Mouse (Mus musculus) heart, embryonic 11.5 days (tissue): Measurements from ENCODE around the gene Memo1. TPM values are rescaled to one million over a fixed set of nuclear protein-coding genes. Genes with fewer than 3 reads are reported as not detected.
"Not testable (repeated sequence)": the region's sequence is repeated elsewhere in the genome, so short reads cannot be mapped to it uniquely, and the experiment has no call there.

ENCODE experiments used
- ATAC-seq: fragments of 200-750 bp; cut with Nextera tagmentation; replicated peaks from 2 replicates; pipeline ENCODE4 v1.8.0; 2017; ENCODE audit warnings: moderate library complexity; ENCODE audit not compliant: insufficient number of reproducible peaks, low FRiP score, low TSS enrichment
- H3K27ac ChIP-seq: fragments of 300-500 bp; sonication (generic); 2 replicates; pipeline ENCODE4 v1.5.1; 2014; ENCODE audit warnings: mild to moderate bottlenecking, low read depth, low read length
- H3K27me3 ChIP-seq: fragments of 300-500 bp; sonication (generic); 2 replicates; pipeline ENCODE4 v1.6.1; 2014; ENCODE audit warnings: mild to moderate bottlenecking, low read length, mixed read lengths; ENCODE audit not compliant: control insufficient read depth, insufficient read depth
- H3K36me3 ChIP-seq: fragments of 300-500 bp; sonication (generic); 2 replicates; pipeline ENCODE4 v1.6.1; 2014; ENCODE audit warnings: mild to moderate bottlenecking, low read length, moderate library complexity, mixed read lengths; ENCODE audit not compliant: control insufficient read depth, insufficient read depth
- H3K4me1 ChIP-seq: fragments of 300-500 bp; sonication (generic); 2 replicates; pipeline ENCODE4 v1.6.1; 2014; ENCODE audit warnings: low read length; ENCODE audit not compliant: control insufficient read depth, insufficient read depth
- H3K4me2 ChIP-seq: fragments of 300-500 bp; sonication (generic); 2 replicates; pipeline ENCODE4 v1.6.1; 2014; ENCODE audit warnings: mild to moderate bottlenecking, moderate library complexity
- H3K4me3 ChIP-seq: fragments of 300-500 bp; sonication (generic); 2 replicates; pipeline ENCODE4 v1.5.1; 2014; ENCODE audit warnings: low read depth, low read length
- H3K9ac ChIP-seq: fragments of 300-500 bp; sonication (generic); 2 replicates; pipeline ENCODE4 v1.6.1; 2014; ENCODE audit warnings: mild to moderate bottlenecking, low read depth, low read length, moderate library complexity
- H3K9me3 ChIP-seq: fragments of 300-500 bp; sonication (generic); replicated peaks from 2 replicates; pipeline ENCODE4 v1.6.1; 2016; ENCODE audit warnings: low read length; ENCODE audit not compliant: control insufficient read depth
- WGBS: fragments of 180-500 bp; shearing (Covaris S2); extraction: QIAGEN DNeasy Blood & Tissue Kit; methylation state at CpG from one replicate; pipeline ENCODE4 v1.1.7; 2014; ENCODE audit not compliant: insufficient replicate concordance; 5-methylcytosine and 5-hydroxymethylcytosine counted together
- polyA plus RNA-seq: library from polyadenylated mRNA; unstranded; fragments of >200 nt; fragmentation: Nextera tagmentation; extraction: Ambion mirVana; gene quantifications from 2 replicates; pipeline ENCODE4 v1.2.1, GENCODE M21; 2014

The Memo1 gene
- polyA plus RNA-seq, 1 experiment from 2014 or later: 79.6 TPM

DNA sequence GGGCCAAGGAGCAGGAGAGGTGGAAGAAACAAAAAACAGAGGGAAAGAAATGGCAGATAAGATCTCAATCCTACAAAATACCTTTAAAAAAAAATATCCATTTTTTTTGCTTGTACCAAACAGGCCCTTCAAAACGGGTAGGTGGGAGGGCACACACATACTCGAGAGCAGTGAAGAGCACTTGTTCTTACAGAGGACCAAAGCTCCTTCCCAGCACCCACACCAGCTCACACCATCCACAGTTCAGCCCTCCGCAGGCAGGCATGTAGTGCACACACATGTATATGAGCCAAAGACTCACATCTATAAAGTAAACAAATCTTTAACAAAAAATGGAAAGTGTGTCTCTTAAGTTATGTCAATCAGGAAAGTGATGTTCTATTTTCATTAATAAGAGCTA, 52.5 kb downstream of the Memo1 start:
- H3K4me2 ChIP-seq: no peak overlapping the region
- H3K27ac ChIP-seq: no peak overlapping the region
- ATAC-seq: no peak
- no peak overlapping the region for H3K4me3 ChIP-seq
- 70% methylated on average over 3 of the region's 3 CpGs for WGBS
- no peak overlapping the region for H3K9ac ChIP-seq
- H3K4me1 ChIP-seq: no peaks in the 10 kb centered on the region
- H3K9me3 ChIP-seq: no peaks in the 10 kb centered on the region
- H3K36me3 ChIP-seq: 0 out of 2 replicates have a peak, but pooled peaks cover 2% of the 10 kb centered on the region
- H3K27me3 ChIP-seq: no peaks in the 10 kb centered on the region

DNA sequence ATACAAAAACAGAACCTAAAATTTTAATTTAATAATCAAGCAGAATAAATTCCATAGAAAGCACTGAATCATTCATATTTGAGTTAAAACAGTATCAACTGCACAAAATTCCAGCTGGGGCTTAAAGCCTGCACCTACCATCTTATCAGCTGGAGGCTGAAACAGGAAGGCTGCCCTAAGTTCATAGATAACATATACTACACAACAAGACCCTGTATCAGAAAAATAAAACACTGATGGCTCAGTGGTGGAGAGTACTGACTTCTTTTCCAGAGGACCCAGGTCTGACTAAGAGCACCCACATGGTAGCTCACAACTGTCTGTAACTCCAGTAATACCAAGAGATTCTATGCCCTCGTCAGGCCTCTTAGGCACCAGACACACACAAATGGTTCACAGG, 55.0 kb downstream of the Memo1 start:
- Histone ChIP-seq H3K9me3 (no peaks in the 10 kb centered on the region), H3K4me3 (no peak overlapping the region), H3K27me3 (no peaks in the 10 kb centered on the region), H3K4me1 (no peaks in the 10 kb centered on the region), H3K4me2 (no peak overlapping the region), H3K9ac (no peak overlapping the region), H3K36me3 (0 out of 2 replicates have a peak, but pooled peaks cover 2% of the 10 kb centered on the region), H3K27ac (no peak overlapping the region)
- WGBS: 92% methylated on average over 1 of the region's 1 CpGs
- ATAC-seq: no peak

DNA sequence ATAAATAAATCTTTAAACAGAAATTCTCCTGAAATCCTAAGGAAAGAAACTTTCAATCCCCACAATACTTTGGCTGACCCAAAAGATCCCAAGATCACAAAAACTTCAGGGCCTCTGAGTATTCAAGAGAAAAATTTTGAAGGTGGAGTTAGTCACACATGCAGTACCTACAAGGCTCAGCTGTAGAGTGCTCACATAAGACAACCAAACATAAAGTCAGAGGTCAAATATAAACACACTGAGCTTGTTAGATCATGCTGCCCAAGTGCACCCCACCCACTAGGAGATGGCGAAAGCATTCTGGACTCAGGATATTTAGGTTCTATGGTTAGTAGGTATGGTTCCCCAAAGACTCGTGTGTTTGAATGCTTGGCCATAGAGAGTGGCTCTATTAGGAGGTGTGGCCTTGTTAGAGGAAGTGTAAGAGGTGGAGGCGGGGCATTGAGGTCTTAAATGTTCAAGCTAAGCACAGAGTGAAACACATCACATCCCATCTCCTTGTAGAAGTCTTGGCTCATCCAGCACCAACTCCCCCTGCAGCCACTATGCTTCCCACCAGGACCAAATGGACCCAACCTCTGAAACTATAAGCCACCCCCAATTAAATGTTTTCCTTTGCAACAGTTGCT, 67.1 kb downstream of the Memo1 start:
- Histone ChIP-seq H3K4me1 (no peaks in the 10 kb centered on the region), H3K4me3 (no peak overlapping the region), H3K4me2 (no peak overlapping the region), H3K36me3 (no peaks in the 10 kb centered on the region), H3K9me3 (no peaks in the 10 kb centered on the region), H3K27me3 (no peaks in the 10 kb centered on the region), H3K9ac (no peak overlapping the region), H3K27ac (no peak overlapping the region)
- ATAC-seq: no peak
- WGBS: 90% methylated on average over 3 of the region's 3 CpGs

DNA sequence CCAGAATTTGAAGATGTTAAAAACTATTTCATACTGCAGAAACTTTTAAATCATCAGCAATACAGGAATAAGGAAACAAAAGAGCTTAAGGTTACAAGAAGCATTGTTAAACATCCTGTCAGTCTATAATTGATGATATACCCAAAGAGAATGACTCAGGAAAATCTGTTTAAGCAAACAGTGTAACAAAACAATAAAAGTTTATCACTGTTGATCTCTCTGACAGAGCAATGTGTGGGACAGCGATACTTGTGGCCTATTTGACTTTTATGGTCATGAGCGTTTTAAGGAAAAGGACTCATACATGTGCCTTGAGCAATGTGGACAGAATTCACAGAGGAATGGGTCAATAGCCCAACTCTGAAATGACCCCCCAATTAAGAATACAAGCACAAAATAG, 78.0 kb downstream of the Memo1 start:
- Histone ChIP-seq H3K36me3 (no peaks in the 10 kb centered on the region), H3K4me3 (no peak overlapping the region), H3K9ac (no peak overlapping the region), H3K4me1 (no peaks in the 10 kb centered on the region), H3K27me3 (no peaks in the 10 kb centered on the region), H3K27ac (no peak overlapping the region), H3K4me2 (no peak overlapping the region), H3K9me3 (no peaks in the 10 kb centered on the region)
- no peak for ATAC-seq
- 75% methylated on average over 2 of the region's 2 CpGs for WGBS

DNA sequence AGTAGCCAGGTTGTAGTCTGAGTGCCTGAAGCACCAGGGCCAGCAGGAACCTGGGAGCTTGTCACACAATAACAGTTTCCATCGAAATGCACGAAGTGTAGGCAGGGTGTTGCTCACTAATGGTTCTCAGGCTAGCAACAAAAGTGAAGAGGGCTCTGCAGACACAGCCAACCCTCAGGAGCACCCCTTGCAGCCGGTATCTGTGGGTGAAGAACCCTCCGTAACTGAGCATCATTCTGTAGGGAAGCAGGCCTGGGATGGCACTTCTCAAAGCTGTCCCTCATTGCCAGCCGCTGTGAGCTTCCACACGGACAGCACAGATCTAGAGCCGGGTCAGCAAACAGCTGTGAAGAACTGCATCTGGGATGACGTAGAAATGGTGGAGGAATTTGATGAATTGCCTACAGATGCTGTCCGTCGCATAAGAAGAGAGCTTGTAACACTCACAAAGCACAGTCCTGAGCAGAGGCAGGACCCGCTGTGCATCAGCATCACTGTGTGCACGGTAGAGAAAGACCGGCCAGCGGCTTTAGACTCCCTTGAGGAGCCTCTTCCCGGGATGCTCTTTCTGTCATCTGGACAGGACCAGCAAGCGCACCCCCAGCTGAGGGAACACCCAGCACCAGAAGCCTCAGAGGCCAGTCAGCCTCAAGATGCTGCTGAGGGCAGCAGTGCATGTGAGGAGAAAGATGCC, 82.3 kb downstream of the Memo1 start:
- H3K27me3 ChIP-seq, H3K9ac ChIP-seq, H3K9me3 ChIP-seq, H3K4me3 ChIP-seq, H3K27ac ChIP-seq, H3K4me2 ChIP-seq, H3K36me3 ChIP-seq, H3K4me1 ChIP-seq, ATAC-seq: not testable (repeated sequence)
- WGBS: 85% methylated on average over 16 of the region's 16 CpGs

DNA sequence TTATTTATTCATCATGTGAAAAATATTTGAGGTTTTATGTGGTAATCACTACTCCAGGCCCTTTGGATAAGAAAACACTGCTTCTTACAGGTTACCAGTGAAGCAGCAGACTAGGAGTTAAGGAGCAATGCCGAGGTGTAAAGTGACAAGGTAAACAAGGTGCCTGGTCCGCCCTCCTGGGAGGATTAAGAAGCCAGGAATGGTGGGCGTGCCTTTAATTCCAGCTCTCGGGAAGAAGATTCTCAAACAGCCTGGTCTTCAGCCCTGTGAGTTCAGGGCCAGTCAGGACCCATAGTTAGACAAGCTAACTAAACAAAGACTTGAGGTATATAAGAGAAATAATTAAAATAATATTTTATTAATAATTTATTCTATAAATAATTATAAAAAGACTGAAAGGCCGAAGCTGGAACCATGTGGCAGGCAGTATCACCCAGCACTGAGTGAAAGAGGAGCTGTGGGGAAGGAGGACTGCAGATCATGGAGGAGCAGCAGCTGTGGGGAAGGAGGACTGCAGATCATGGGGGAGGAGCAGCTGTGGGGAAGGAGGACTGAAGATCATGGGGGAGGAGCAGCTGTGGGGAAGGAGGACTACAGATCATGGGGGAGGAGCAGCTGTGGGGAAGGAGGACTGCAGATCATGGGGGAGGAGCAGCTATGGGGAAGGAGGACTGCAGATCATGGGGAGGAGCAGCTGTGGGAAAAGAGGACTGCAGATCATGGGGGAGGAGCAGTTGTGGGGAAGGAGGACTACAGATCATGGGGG, 86.0 kb downstream of the Memo1 start:
- Histone ChIP-seq H3K4me3 (no peak overlapping the region), H3K27me3 (no peaks in the 10 kb centered on the region), H3K4me1 (no peaks in the 10 kb centered on the region), H3K9me3 (no peaks in the 10 kb centered on the region), H3K27ac (no peak overlapping the region), H3K4me2 (no peak overlapping the region), H3K36me3 (no peaks in the 10 kb centered on the region), H3K9ac (no peak overlapping the region)
- no peak for ATAC-seq
- WGBS: 44% methylated on average over 5 of the region's 5 CpGs

DNA sequence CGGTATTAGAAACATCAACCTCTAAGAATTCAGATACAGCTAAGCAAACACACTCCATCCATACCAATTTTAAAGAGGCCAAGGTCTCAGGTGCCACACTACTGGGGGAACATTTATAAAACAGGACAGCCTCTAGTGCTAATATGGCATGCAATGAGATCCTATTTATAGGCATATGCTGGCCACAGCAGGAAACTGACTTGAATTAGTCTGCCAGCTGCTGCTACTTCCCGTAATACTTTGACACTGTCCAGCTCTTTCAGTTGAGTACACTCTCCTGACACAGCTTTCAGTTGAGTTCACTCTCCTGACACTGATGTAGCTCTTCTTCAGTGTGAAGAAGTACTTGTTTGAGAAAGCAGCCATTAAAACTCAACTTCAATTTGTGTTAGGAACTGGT, 99.4 kb downstream of the Memo1 start:
- 50% methylated on average over 2 of the region's 2 CpGs for WGBS
- H3K4me3 ChIP-seq: no peak overlapping the region
- H3K27ac ChIP-seq: peak overlapping the region; percentile 17; the same call in 1 of the 2 replicates

DNA sequence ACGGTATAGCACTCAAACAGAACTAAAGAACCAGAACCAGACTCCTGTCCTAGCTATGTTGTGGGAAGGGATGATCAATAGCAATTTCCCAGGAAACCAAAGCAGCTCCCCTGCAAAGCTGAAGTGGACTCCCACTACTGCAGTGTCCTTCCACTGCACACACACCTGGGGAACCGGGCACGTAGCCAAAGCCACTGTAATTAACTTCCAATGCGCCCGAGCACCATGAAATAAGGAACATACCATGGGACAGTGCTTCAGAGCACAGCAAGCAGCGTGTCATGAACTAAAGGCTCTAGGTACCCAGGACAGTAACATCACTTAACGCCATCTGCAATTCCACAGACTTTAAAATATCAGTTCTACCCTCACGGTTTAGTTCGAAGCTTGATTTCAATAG, 100.6 kb downstream of the Memo1 start:
- no peak overlapping the region for H3K9ac ChIP-seq
- no peak overlapping the region for H3K4me3 ChIP-seq
- no peak overlapping the region for H3K27ac ChIP-seq
- no peaks in the 10 kb centered on the region; the same call in 1 of the 2 replicates for H3K36me3 ChIP-seq
- ATAC-seq: no peak
- H3K9me3 ChIP-seq: no peaks in the 10 kb centered on the region
- WGBS: 93% methylated on average over 9 of the region's 9 CpGs
- H3K4me1 ChIP-seq: 0 out of 2 replicates have a peak, but pooled peaks cover 4% of the 10 kb centered on the region
- H3K27me3 ChIP-seq: no peaks in the 10 kb centered on the region
- H3K4me2 ChIP-seq: no peak overlapping the region

More for the DNA sequence above, 99.4 kb downstream of the Memo1 start:
- ATAC-seq: no peak
- Histone ChIP-seq H3K27me3 (no peaks in the 10 kb centered on the region), H3K36me3 (no peaks in the 10 kb centered on the region), H3K4me1 (0 out of 2 replicates have a peak, but pooled peaks cover 4% of the 10 kb centered on the region), H3K4me2 (no peak overlapping the region), H3K9me3 (no peaks in the 10 kb centered on the region), H3K9ac (no peak overlapping the region)
